Mouse (Mus musculus) mammary gland, adult 2 months (tissue): ENCODE results near the gene Vmn1r163. TPM values are rescaled to one million over a fixed set of nuclear protein-coding genes. Genes with fewer than 3 reads are reported as not detected.

Source experiments
- polyA plus RNA-seq: library from polyadenylated mRNA; depleted of rRNA; stranded (reverse); fragments of >200 nt; gene quantifications from 2 replicates; pipeline ENCODE4 v1.2.3, GENCODE M21; 2012; ENCODE audit warnings: low replicate concordance; rRNA removed

The Vmn1r163 gene
- polyA plus RNA-seq: not detected in 2 replicates

DNA sequence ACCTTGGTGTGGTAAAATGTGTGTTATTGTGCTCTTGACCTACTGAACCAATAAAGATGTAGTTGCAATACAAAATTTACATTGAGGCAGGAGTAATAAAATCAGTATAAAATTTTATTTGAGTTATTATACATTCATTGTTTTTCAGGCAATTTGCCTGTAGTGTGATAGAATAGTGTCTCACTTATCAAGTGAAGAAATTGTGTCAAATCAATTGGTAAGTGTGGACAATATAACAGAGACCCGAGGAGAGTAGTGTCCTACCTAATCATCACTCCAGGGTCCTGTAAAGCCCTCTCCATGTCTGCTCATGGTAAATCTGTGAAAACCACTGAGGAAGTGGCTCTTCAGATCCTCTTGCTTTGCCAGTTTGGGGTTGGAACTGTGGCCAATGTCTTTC, at the start of gene Vmn1r163:
TSS of gene Vmn1r163 (plus strand) at position 301 of the 400 bp plus-strand sequence.

GRCm38 (mm10) chr7:23019823-23020222, 35.5 kb upstream of the Vmn1r163 start, which contains the start of gene Gm4216:
Gene Gm4216, minus strand, starts transcription at chr7:23019923.

GRCm38 (mm10) chr7:23067356-23067755, 12.0 kb downstream of the Vmn1r163 start, which contains the start of gene Gm8720:
Gene Gm8720, minus strand, starts transcription at chr7:23067456.

Other genes with a start within 250 kb of the Vmn1r163 start
- gene Vmn1r159, start 211.9 kb upstream of the Vmn1r163 start, polyA plus RNA-seq: not detected in 2 replicates
- gene Vmn1r160, start 184.3 kb upstream of the Vmn1r163 start, polyA plus RNA-seq: not detected in 2 replicates
- not detected in 2 replicates for gene Gm4214, start 70.9 kb upstream of the Vmn1r163 start, polyA plus RNA-seq
- gene Gm4216, start 35.6 kb upstream of the Vmn1r163 start, polyA plus RNA-seq: not detected in 2 replicates
- not detected in 2 replicates for gene Gm8720, start 11.9 kb downstream of the Vmn1r163 start, polyA plus RNA-seq
- not detected in 2 replicates for gene Gm10662, start 88.9 kb downstream of the Vmn1r163 start, polyA plus RNA-seq
- gene Vmn1r165, start 161.8 kb downstream of the Vmn1r163 start, polyA plus RNA-seq: not detected in 2 replicates
- not detected in 2 replicates for gene Vmn1r166, start 196.1 kb downstream of the Vmn1r163 start, polyA plus RNA-seq
- gene Gm6902, start 223.4 kb downstream of the Vmn1r163 start, polyA plus RNA-seq: not detected in 2 replicates
- gene Nlrp4e, start 245.7 kb downstream of the Vmn1r163 start, polyA plus RNA-seq: not detected in 2 replicates